Mouse (Mus musculus): ENCODE measurements around the gene Itgb1bp1.

The Itgb1bp1 gene

DNA sequence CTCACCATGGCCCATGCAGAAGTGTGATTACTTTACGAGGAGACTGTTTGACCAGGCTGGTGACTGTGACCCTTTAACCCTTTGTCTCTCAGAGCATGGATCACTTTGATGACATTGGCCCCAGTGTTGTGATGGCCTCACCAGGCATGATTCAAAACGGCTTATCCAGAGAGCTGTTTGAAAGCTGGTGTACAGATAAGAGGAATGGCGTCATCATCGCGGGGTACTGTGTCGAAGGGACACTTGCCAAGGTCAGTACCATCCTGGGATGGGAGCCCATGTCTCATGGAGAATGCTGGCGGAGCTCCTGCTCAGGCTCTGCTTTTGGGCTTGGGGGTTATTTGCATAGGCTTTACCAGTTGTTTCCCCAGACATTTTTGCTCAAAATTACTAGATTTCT lies 15.2 kb upstream of the Itgb1bp1 start:
- DNase-seq (ENCODE audit: low spot score in 2 of 2): no peak

DNA sequence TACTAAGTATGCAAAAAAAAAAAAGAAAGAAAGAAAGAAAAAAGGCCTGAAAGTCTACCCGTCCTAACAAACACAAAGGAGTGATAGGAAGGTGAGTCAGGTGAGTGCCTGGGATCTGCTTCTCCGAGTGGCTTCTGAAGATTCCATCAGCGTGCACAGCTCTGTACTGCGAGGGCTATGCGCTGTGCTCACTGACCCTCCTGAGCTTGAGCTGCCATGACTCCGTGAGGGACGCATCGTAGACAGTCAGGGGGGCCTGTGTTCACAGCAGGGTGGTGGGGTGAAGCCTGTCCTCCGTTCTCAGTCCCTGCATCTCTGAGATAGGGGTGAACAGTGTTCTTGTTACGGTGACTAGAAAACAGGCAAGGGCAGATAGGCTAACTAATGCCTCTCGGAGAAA lies 12.8 kb upstream of the Itgb1bp1 start:
- DNase-seq (ENCODE audit: low spot score in 2 of 2): no peak

DNA sequence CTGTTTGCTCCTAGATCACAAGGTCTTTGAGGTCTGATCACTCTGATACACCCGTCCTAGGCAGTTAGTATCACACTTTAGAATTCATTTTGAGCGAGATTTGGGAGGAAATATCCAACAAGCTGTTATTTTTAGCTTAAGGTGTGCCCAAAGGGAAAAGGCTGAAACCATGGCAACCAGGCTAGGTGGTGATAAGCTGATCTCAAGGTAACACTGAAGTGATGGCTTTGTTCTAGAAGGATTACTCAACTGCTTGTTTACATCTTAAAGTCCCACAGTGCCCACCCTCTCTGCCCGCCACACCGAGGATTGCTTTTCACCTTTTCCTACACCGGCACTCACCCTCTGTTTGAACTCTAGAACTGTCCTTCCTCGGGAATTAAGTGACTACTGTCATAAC lies 3.6 kb upstream of the Itgb1bp1 start:
- no peak for DNase-seq (ENCODE audit: low spot score in 2 of 2)

DNA sequence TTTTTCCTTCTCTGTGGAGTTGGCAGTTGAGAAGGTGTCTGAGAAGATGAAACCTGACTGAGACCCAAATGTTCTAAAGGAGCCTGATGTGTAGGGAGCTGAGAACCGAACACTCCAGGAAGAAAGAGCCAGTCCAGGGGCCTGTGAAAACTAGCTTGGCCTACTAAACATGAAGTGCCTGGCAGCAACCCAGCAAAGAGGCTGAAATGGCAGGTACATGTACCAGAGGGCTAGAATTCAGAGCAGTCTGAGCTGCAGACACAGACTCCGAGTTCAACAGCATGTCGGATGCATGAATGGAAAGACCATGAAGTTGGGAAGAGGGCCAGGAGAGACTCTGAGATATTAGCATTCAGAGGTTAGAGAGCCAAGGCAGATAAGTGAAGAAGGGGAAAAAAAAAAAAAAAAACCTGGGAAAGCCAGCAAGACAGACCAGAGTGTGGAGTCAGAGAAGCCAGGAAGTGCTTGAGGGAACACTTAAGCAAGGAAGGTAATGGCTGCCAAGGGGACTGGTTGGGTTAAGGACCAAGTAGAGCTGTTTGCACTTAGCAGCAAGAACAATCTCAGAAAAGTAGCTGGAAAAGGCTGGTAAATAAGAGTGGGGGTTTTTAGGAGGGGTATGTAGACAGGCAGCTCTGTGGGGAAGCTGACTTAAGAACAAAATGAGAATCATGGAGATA lies 2.8 kb upstream of the Itgb1bp1 start:
- DNase-seq (ENCODE audit: low spot score in 2 of 2): no peak

DNA sequence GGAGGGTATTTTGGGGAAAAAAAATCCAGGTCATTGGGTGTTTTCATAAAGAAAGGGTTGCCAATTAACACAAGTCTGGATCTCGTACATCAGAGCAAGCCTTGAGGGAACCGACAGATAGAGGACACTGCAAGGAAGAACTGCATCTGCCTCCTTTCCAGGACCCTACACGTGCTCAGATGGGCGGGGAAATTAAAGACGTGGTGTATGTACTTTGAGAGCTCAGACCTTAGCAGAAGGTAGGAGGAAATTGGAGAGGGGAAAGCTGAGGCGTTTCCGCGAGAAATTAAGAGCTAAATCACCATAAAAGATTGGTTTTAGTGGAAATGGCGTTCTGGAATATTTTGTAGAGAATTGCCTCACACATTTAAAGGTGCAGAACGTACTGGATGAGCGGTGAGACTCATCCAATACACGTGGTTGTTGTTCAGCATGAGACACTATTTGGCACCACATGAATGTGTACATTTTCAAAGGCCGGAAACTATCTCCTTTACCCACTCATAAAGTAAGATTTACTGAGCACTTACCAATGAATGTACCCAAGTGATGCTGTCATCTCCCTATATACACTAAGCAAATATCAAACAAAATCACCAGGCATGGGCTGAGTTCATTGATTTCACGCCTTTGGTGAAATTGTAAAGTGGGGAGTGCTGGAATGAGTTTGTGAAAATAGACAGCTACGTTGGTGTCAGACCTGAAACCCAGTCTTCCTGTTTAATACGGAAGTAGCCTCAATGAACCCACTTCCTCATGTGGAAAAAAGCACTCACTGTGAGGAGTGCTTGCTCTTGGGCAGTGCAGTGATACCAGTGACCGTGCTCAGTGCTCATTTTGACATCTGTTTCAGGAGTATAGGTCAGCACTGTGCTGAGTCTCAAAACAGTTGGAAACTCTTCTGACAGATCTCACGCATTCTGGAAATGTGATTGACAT lies 897 bp upstream of the Itgb1bp1 start:
- DNase-seq (ENCODE audit: low spot score in 2 of 2): no peak

DNA sequence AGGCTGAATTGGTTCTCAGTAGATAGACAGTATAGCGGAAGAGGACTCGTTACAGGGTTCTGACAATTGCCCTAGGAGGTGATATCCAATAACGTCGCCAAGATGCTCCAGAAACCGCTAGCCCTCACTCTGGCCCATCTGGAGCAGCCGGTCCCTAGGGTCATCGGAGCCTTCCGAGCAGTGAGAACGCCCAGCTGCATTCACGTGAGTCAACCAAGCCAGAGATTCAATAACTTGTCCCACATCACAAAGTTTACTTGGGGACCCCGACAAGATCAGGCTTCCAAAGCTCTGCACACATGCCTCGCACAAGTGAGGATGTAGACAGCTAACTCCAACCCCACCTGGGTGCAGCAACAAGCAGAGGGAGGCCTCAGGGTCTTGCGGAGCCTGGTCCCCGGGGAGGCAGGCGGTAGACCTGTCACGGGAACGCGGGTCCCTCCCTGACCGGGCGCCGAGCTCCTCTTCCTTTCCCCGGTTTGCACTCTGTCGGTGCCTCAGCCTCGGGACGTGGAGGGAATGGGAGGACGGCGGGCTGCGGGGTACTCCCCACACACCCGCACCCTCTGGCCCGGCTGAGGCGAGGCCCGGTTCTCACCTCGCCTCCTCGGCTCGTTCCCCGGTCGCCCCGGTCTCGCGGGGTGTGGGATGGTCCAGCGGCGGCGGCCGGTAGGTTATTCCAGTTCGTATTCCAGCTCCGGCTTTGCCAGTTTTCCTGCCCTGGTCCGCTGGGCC lies 409 bp downstream of the Itgb1bp1 start:
- peak in 1 of 2 experiments; percentile 19 for DNase-seq (ENCODE audit: low spot score in 2 of 2)

DNA sequence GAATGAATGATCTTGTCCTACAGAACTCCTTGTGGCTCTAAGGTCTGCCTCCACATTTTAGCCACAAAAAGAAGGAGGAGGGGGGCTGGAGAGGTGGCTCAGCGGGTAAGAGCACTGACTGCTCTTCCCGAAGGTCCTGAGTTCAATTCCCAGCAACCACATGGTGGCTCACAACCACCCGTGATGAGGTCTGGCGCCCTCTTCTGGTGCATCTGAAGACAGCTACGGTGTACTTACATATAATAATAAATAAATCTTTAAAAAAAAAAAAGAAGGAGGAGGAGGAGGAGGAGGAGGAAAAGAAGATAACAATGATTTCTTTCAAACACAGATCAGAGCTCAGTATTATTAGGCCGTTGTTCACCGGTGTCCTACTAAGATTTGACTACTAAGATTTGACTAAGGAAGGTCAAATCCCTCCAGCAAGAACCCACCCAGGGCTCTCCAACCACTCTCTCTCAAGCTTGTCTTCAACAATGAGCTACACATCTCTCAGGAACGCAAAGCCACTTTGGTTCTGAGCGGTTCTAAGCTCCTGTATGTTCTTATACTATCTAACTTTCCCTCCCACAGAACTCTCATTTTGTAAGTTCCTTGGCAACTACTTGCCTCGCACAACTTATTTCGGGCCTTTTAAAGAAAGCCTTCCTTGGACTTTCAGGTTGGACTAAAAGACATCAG lies 1.2 kb downstream of the Itgb1bp1 start, which contains the start of gene Cpsf3:
Gene Cpsf3 (plus strand): TSS at position 631 of the 681 bp plus-strand sequence.
- DNase-seq (ENCODE audit: low spot score in 2 of 2): no peak

DNA sequence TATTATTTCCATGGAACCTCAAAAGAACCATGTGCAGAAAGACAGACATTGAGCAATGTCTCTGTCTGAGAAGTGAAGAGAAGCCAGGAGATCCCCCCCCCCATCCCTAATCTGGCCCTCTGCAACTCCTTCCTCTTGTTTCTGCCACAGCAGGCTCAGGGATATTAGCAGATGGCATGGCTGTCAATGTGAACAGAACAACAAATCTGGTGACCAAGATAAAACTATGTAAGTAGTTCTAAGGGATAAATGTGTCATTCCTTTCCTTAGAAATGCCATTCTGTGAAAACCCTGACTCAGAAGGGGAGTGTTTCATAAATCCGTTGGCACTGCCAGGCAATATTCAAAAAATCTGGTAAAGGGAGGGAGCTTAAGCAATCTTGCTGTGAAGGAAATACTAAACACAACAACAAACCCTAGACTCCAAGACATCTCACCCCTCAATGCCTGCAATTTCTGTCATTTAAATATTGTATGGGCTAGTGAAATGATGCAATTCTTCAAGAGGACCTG lies 8.7 kb downstream of the Itgb1bp1 start:
- DNase-seq (ENCODE audit: low spot score in 2 of 2): no peak

DNA sequence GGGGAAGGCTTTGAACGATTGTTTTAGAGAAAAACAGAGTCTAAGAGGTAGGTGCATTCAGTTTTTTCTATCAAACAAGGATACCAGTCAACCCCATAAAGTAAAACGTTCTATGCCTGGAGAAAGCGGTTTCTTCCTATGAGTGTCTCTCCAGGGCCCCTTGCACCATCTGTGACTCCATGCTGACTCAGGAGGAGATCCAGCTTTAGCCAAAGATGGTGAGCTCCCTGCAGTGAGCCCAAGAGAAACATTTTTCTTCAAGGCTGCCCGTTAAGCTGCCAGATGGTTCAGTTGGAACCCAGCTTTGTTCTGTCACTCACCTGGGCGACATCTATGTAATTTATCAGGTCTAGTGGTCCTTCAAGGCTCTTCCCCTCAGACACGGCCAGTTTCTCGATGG lies 11.6 kb downstream of the Itgb1bp1 start:
- DNase-seq (ENCODE audit: low spot score in 2 of 2): no peak

DNA sequence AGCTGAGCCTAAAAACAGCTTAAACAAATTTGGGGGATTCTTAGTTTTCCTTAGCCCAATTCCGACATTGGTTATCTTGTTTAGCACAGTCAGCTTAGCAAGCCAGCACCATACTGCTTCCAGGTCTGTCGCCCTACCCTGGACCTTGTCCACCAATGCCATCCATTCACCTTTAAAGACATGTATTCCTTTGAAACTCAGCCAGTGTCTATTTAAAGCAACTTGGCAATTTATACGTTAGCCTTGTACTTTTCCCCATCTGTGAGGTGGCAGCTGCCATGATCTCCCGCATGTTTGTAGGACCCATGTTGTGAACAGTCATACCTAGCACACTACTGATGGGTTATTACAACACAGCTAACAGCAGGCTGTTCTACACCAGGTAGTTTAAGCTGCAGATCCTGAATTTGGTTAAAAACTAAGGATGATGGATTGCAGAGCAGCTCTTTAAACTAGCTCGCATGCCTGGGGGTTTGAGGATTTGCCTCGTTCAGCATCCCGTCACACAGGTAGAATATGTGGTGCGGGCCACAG lies 17.9 kb downstream of the Itgb1bp1 start:
- DNase-seq (ENCODE audit: low spot score in 2 of 2): no peak

DNA sequence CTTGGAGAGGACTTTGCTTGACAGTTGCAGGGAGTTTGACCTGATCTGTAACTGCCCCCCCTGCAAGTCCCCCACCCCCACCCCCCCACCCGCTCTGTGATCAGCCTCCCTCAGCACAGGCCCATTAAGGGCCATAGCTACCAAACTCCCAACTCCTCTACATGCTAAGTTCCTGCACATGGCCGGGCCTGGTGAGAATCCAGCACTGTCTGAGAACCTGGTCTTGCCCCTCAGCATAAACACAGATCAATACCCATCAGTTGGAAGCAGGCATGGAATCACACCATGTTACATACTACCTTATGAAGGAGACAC lies 19.3 kb downstream of the Itgb1bp1 start:
- DNase-seq (ENCODE audit: low spot score in 2 of 2): no peak

DNA sequence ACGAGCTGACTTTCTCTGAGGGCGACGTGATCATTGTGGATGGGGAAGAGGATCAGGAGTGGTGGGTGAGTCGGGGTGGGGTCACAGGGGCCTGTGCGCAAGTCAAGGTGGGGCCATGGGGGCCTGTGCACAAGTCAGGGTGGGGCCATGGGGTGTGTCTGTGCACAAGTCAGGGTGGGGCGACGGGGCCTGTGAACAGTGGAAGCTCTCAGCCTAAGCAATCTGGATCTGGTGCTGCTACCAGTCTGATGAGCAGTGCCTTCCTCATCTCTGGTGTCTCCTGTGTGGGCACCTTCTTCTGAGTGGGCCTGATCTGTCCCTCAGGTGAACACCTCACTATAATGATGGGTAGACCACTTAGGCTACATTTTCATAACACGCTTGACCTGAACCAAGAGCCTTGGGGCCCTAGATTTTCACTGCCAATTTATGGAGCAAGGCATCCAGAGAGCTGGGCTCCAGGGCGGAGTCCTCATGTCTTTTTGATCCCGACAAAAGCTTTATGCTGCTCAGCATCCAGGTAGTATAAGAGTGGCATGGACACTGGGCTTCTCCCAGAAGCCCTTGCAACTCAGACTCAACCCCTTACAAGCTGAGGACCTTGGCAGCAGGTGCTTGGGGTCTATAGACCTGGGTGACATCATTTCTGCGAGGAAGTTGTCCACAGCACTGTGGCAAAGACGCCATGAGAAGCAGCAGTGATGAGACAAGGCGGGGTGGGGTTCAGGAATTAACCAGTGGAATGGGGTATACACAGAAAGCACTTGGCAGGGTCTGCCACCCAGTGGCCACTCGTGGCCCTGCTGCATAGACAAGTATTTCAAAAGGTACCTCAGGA lies 19.9 kb downstream of the Itgb1bp1 start:
- peak; percentile 53 to 60 for DNase-seq (ENCODE audit: low spot score in 2 of 2)

DNA sequence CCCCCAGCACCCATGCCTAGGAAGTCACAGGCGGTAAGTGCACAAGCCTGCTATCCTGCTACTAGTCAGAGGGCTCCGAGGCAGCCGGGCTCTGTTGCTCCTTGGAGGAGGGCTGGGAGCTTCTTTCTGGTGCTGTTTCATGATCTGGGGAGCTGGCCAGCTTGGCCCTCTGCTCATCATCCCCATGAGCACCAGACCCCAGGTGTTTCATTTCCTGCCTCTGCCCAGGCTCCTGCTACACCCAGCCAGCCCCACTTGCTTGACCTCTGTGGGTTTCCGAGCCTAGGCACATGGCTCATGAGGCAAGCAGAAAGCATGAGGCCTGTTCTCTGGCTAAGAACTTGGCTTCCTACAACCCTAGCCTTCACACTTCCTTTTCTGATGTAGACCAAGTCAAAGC lies 20.6 kb downstream of the Itgb1bp1 start:
- no peak for DNase-seq (ENCODE audit: low spot score in 2 of 2)

DNA sequence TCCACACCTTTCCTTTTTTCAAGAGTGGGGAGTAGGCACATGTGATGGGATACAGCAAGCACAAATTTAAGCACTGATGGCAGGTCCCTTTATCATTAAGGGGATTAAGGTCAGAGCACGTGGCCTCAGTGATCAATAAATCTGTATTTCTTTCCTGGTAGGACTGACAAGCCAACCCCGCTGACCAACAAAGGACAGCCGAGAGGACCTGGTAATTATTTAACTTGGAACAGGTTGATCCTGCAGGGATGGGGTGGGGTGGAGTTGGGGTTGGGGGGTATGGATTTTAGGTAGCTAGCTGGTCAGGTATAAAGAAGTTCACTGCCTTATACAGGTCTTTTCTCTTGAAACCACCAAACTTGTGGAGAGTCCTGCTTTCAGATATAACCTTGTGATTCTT lies 21.1 kb downstream of the Itgb1bp1 start:
- DNase-seq (ENCODE audit: low spot score in 2 of 2): no peak

DNA sequence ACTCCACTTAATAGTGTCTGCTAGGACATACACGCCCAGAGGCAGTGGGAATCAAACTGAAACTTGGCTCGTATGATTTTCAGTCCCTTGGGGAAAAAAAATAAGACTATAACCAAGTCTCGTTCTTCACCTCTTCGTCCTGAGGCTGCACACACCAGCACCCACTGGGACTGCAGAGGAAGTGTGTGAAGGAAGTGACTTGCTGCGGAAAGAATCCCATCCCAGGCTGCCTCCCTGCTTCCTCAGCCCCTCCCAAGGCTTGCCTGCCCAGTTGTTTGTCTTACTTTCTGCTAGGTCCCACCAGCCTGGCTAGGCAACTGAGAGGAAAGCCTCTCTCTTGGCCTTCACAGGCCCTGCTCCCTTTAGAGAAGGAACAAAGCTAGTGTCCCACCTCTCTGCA lies 21.8 kb downstream of the Itgb1bp1 start:
- no peak for DNase-seq (ENCODE audit: low spot score in 2 of 2)

DNA sequence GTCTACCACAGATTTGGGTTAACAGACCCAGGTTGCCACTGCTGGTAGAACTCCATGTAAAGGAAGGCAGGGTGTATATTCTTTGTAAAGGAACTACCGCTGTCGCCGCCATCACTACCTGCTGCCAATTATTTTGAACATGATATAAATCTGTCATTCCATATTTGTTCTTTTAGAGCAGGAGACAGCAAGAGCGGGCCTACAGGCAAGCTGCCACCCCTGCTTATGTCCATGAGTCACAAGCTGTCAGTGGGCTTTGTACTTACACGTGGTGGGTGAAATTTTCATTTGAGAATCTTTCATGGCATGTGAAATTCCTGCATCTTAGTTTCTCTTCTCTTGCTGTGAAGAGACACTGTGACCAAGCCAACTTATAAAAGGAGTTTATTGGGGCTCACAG lies 22.8 kb downstream of the Itgb1bp1 start:
- DNase-seq (ENCODE audit: low spot score in 2 of 2): no peak

DNA sequence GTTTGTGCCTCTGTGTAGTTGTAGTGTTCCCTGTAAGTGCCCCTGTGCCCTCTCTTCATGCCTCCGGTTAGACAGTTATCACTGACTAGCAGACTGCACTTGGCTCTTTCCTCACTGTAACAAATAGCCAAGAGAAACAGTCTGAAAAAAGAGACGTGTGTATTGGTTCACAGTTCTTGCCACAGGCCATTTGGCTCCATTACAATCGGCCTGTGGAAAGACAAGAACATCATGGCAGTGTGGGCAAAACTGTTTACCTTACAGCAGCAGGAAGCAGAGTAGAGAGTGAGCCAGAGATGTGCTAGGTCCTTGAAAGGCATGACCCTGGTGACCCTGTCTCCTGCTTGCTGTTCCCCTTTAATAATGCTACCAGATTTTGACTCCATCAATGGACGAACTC lies 24.6 kb downstream of the Itgb1bp1 start:
- no peak for DNase-seq (ENCODE audit: low spot score in 2 of 2)

DNA sequence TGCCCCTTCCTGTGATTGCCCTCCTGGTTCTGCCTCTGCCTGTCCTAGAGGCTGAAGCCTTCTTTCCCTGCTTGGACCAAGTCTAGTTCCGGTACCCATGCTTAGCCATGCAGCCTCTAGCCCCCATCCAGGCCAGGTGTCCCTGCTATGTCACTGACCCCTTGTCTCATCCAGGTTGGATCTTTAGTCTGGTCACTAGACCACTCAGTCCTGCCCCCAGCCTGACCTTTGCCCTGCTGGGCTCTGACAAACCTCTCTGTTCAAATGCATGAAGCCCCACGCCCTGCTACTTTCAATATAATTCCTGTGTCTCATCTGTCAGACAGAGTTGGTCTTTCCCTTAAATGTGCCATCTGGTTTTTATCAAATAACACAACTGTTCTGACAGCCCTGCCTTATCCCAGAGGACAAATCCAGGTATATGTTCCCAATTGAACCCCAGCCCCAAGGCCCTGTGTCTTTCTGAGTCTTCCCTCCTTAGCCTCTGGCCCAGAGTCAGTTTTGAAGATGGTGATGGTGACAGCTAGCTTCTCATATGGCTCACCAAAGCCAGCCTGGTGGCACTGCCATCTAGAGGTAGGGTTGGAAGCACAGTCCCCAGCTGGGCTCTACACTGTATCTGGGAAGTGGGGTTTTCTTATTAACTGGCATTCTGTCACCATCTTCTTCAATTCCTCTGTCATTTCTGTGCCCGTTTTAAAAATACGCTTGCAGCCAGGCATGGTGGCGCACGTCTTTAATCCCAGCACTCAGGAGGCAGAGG lies 25.4 kb downstream of the Itgb1bp1 start:
- DNase-seq (ENCODE audit: low spot score in 2 of 2): no peak

DNA sequence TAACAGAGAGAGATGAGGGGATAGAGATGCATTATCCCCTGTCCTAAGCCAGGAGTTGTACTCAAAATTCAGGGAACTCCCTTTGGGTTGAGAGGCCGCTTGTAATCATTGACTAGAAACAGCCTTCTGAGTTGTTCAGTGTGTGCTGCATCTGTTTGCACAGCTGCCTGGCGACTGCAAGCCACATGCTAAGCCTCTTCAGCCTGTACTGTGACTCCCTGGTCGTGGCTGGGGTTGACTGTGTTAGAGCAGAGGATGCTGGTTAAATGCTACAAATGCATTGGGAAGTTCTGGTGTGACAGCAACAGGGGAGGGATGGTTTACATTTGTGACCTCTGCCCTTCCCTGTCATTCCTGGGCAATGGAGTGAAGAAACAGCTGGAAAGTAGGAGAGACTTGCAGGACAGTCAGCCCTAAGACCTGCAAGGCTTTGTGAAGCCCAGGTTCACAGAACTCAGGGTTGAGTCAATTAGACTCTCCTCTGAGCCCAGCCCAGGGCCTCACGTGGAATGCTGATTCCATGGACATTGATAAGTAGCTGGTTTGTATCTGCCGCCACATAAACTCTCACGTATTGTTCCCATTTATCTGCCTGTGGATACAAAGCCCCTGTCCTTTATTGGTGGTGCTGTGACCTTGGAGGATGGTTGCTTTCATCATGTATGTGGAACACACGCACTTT lies 38.2 kb downstream of the Itgb1bp1 start:
- no peak for DNase-seq (ENCODE audit: low spot score in 2 of 2)

All from frontal cortex, postnatal 25 days (tissue).